Mouse (Mus musculus) midbrain, embryonic 10.5 days (tissue): Measurements from ENCODE around the gene Ranbp3. TPM values are rescaled to one million over a fixed set of nuclear protein-coding genes. Genes with fewer than 3 reads are reported as not detected.
A peak's percentile ranks its signal among the peaks of the same experiment; 100 is the strongest.

Experiments used
- DNase-seq: peaks from one replicate; pipeline ENCODE4 v3.0.0-alpha.2; 2017; ENCODE audit warnings: low spot score
- H3K27ac ChIP-seq: fragments of 300-500 bp; sonication (generic); replicated peaks from 2 replicates; pipeline ENCODE4 v1.5.1; 2016; ENCODE audit warnings: mild to moderate bottlenecking
- H3K27me3 ChIP-seq: fragments of 300-500 bp; sonication (generic); 2 replicates; pipeline ENCODE4 v1.6.1; 2016; ENCODE audit warnings: low read depth, mild to moderate bottlenecking; ENCODE audit not compliant: poor library complexity, severe bottlenecking
- H3K36me3 ChIP-seq: fragments of 300-500 bp; sonication (generic); 2 replicates; pipeline ENCODE4 v1.6.1; 2016; ENCODE audit warnings: mild to moderate bottlenecking, moderate library complexity
- H3K4me1 ChIP-seq: fragments of 300-500 bp; sonication (generic); 2 replicates; pipeline ENCODE4 v1.6.1; 2016
- H3K4me3 ChIP-seq: fragments of 300-500 bp; sonication (generic); 2 replicates; pipeline ENCODE4 v1.5.1; 2016; ENCODE audit warnings: mild to moderate bottlenecking, moderate library complexity
- H3K9me3 ChIP-seq: fragments of 300-500 bp; sonication (generic); replicated peaks from 2 replicates; pipeline ENCODE4 v1.6.1; 2016; ENCODE audit warnings: mild to moderate bottlenecking
- WGBS: fragments of 180-500 bp; shearing (Covaris S2); methylation state at CpG from one replicate; pipeline ENCODE4 v1.1.7; 2016; 5-methylcytosine and 5-hydroxymethylcytosine counted together
- polyA plus RNA-seq: library from polyadenylated mRNA; unstranded; fragments of >200 nt; fragmentation: Nextera tagmentation; extraction: Ambion mirVana; gene quantifications from 2 replicates; pipeline ENCODE4 v1.2.1, GENCODE M21; 2016

Gene Ranbp3
- polyA plus RNA-seq, 1 experiment from 2014 or later, result 145 TPM

DNA sequence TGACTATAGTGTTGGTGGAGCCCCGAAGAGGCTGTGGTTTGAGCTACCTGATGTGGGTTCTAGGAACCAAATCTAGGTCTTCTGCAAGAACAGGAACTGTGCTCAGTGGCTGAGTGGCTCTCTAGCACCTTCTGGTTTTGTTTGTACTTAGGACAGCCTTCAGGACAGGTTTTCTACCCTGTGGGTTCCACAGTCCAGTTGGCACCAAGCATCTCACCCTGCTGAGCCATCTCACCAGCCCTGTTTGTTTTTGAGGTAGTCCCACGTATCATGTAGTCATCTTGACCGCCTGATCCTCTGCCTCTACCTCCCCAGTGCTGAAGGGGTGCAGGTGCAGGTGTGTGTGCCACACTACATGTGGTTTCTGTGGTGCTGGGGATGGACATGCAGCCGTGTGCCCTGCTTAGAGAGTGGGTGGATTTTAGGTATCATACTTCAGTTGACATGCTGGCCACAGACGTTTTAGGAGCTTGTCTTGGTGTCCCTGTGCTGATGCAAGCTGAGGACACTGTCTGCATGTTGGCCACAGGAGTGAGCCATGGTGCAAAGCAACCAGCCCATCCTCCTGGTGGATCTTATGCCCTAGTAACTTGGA, 10.5 kb downstream of the Ranbp3 start:
- Histone ChIP-seq H3K27me3 (no peaks in the 10 kb centered on the region), H3K36me3 (peaks cover 100% of the 10 kb centered on the region), H3K4me1 (no peaks in the 10 kb centered on the region), H3K9me3 (no peaks in the 10 kb centered on the region), H3K27ac (no peak overlapping the region), H3K4me3 (no peak overlapping the region)
- DNase-seq, result no peak
- WGBS, result 88% methylated on average over 5 of the region's 5 CpGs

DNA sequence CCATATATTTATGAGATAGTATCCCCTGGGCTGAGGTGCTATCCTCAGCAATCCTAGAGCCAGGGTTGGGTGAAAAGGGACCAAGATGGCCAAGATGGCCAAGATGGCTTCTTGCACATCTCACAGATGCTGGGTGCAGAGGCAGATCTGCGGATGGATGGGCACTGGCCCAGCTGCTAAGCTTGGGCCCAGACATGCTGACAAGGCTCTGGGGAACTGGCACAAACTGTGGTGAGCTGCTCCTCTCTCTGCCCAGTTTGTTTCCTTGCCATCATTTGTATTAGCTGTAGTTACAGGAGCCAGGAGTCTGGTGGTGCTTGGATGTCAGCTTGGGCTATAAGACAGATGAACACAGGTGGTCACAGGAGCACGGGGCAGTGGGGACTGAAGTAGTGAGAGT, 11.6 kb downstream of the Ranbp3 start:
- Histone ChIP-seq H3K9me3 (no peaks in the 10 kb centered on the region), H3K36me3 (peaks cover 100% of the 10 kb centered on the region), H3K4me3 (no peak overlapping the region), H3K27me3 (no peaks in the 10 kb centered on the region), H3K27ac (no peak overlapping the region), H3K4me1 (no peaks in the 10 kb centered on the region)
- no peak for DNase-seq
- 92% methylated on average over 2 of the region's 2 CpGs for WGBS

DNA sequence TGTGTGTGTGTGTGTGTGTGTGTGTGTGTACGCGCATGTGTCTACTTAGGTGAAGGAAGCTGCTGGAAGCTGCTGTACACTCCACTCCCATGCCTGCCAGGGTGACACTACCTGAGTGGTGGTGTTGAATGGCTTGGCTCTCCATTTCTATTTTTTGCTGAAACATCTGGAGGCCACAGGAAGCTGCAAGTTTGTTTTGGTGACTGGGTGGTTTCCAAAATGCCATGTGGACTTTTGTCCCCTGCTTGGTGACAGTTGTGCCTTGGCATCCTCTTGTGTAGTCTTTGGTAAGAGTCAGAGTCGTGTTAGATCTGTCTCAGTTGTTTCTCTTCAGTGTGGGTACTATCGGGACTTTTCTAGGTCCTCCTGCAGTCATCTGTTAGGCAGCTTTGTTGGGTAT, 13.7 kb downstream of the Ranbp3 start:
- no peak for DNase-seq
- Histone ChIP-seq H3K36me3 (peaks cover 100% of the 10 kb centered on the region), H3K9me3 (no peaks in the 10 kb centered on the region), H3K27ac (no peak overlapping the region), H3K27me3 (no peaks in the 10 kb centered on the region), H3K4me1 (no peaks in the 10 kb centered on the region), H3K4me3 (no peak overlapping the region)
- WGBS, result 91% methylated on average over 4 of the region's 4 CpGs

DNA sequence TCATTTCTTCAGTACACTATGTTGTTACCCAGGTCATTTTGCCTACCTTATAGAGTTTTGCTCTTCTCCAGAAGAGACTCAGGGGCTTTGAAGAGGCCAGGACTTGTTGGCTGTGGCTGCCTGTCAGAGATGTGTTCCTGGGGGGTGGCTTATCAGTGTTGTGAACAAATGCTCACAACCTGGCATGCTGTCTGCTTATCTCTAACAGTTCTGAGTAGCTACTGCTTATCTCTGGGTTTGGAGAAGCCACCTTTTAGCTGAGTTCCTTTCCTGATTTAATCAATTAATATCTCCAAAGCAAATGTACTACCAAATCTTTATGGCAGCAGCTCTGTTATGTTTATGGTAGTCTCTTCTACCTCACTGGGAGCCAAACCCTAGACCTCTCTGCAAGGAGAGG, 15.0 kb downstream of the Ranbp3 start:
- Histone ChIP-seq H3K27ac (no peak overlapping the region), H3K36me3 (peaks cover 100% of the 10 kb centered on the region), H3K4me1 (no peaks in the 10 kb centered on the region), H3K27me3 (no peaks in the 10 kb centered on the region), H3K9me3 (no peaks in the 10 kb centered on the region), H3K4me3 (no peak overlapping the region)
- DNase-seq, result no peak

DNA sequence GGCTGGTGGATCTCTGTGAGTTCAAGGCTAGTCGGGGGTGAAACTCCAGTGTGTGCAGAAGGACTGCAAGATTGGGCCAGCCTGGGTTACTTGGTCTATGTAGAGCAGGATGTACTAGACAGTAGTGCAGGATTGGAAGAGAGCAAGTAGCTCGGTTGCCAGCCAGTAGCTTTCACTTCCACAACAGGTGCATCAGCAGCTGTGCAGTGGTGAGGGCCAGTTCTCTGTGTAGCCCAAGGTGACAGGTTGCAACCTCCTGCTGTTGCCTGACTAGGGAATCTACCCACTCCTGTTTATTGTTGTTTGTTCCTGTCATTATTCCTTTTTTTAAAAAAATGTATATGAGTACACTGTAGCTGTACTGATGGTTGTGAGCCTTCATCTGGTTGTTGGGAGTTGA, 15.6 kb downstream of the Ranbp3 start:
- Histone ChIP-seq H3K9me3 (no peaks in the 10 kb centered on the region), H3K4me1 (no peaks in the 10 kb centered on the region)
- 91% methylated on average over 2 of the region's 2 CpGs for WGBS

DNA sequence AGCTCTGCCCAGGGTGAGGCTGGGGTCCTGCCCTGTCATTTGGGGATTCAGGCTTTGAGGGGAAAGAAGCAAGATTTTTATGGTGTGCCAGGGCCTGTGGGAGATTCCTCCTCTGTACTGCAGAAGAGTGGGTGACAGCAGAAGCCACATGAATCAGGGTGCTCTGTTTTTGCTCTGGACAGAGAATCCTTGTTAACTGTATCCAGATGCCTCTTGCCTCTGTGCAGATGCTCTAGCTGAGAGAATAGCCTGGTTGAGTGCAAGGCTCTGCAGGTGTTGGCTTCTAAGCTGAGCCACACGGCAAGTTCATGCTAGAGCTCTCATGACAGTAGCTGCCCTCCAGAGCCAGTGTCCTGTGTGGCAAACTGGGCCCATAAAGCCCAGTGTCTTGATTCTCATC, 20.3 kb downstream of the Ranbp3 start:
- DNase-seq, result no peak
- 91% methylated on average over 1 of the region's 1 CpGs for WGBS
- Histone ChIP-seq H3K9me3 (no peaks in the 10 kb centered on the region), H3K27me3 (no peaks in the 10 kb centered on the region), H3K36me3 (peaks cover 100% of the 10 kb centered on the region), H3K4me3 (no peak overlapping the region), H3K27ac (no peak overlapping the region), H3K4me1 (no peaks in the 10 kb centered on the region)

More for the DNA sequence above, 15.6 kb downstream of the Ranbp3 start:
- H3K27ac ChIP-seq, result no peak overlapping the region
- H3K27me3 ChIP-seq, result no peaks in the 10 kb centered on the region
- no peak for DNase-seq
- no peak overlapping the region for H3K4me3 ChIP-seq
- peaks cover 100% of the 10 kb centered on the region for H3K36me3 ChIP-seq

DNA sequence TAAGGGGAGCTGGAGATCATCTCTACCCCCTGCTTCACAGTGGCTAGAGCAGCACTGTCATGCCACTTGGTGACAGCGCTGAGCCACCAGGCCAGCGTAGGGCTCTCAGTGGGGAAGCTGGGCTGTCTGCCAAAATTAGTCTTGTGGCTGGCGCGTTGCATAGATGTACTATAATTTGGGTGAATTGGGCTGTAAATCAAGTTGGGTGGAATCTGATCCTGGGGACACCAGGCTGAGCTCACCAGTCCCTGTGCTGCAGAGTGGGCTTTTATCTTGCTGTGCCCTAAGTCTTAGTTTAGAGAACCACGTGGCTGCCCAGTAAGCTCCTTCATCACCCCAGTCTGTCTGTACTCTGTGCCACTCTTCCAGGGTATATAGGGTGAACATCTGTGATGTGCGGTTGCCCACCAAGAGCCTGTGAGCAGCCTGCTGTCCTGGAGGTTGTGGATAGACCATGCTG, 20.8 kb downstream of the Ranbp3 start:
- no peak for DNase-seq
- WGBS, result 93% methylated on average over 6 of the region's 6 CpGs
- Histone ChIP-seq H3K9me3 (no peaks in the 10 kb centered on the region), H3K27me3 (no peaks in the 10 kb centered on the region), H3K36me3 (peaks cover 100% of the 10 kb centered on the region), H3K4me3 (no peak overlapping the region), H3K27ac (no peak overlapping the region), H3K4me1 (no peaks in the 10 kb centered on the region)

DNA sequence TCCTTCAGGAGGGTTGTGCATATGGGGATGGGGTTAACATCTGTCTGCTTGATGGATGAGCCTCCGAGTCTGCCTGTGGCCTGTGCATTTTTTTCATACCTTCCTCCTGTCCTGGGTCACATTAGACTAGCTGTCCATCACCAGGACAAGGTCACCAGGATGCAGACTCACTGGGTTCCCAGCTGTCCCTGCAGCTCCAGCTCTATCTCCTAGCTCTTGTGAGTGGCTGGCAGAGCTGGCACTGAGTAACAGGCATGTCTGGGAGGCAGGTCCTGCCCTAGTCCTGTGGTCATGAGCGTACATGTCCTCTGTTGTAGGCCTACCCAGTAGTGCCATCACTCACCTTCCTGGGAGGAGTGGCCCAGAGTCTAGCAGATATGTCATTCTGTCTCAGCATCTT, 27.4 kb downstream of the Ranbp3 start:
- no peaks in the 10 kb centered on the region for H3K9me3 ChIP-seq
- H3K27me3 ChIP-seq, result no peaks in the 10 kb centered on the region
- no peaks in the 10 kb centered on the region for H3K4me1 ChIP-seq
- H3K36me3 ChIP-seq, result peaks cover 100% of the 10 kb centered on the region
- WGBS, result 91% methylated on average over 2 of the region's 2 CpGs
- no peak overlapping the region for H3K27ac ChIP-seq
- DNase-seq, result no peak
- H3K4me3 ChIP-seq, result no peak overlapping the region

DNA sequence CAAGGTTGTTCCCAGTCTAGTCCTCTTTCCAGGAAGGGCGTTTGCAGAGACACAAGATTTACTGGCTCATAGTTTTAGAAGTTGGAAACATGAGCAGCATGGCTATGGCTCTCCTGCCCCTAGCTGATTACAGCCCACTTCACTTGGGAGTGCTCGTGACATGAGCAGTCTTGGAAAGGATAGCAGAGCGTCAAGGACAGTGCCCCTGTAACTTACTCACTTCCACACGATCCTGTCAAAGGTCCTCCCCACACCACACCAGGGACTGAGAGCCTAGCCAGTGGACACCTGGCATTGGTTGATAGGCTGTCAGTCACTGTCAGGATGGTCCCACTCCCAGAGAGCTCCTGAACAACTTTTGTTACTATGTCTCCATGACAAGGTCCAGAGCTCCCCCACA, 29.9 kb downstream of the Ranbp3 start:
- Histone ChIP-seq H3K27ac (no peak overlapping the region), H3K36me3 (peaks cover 100% of the 10 kb centered on the region)
- WGBS, result 91% methylated on average over 4 of the region's 4 CpGs

DNA sequence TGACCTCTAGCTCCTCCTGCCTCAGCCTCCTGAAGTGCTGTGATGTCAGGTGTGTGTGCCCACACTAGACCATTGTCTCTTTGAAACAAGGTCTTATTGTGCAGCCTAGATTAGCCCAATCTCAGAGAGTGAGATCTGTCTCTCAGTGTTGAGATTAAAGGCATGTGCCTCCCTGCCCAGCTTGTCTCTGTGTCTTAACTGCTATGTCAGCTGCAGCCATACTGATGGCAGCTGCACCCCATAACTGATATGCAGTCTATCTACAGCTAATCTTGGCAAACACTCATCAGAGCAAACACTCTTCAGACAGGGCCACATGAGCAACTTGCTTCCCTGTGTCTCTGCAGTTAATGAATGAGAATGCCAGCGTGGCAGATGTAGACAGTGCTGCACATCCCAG, 33.4 kb downstream of the Ranbp3 start:
- Histone ChIP-seq H3K4me3 (no peak overlapping the region), H3K27ac (no peak overlapping the region), H3K4me1 (no peaks in the 10 kb centered on the region), H3K9me3 (no peaks in the 10 kb centered on the region), H3K27me3 (no peaks in the 10 kb centered on the region), H3K36me3 (peaks cover 100% of the 10 kb centered on the region)
- 96% methylated on average over 1 of the region's 1 CpGs for WGBS
- DNase-seq, result no peak

More for the DNA sequence above, 29.9 kb downstream of the Ranbp3 start:
- Histone ChIP-seq H3K9me3 (no peaks in the 10 kb centered on the region), H3K4me1 (no peaks in the 10 kb centered on the region), H3K27me3 (no peaks in the 10 kb centered on the region), H3K4me3 (no peak overlapping the region)
- DNase-seq, result no peak

DNA sequence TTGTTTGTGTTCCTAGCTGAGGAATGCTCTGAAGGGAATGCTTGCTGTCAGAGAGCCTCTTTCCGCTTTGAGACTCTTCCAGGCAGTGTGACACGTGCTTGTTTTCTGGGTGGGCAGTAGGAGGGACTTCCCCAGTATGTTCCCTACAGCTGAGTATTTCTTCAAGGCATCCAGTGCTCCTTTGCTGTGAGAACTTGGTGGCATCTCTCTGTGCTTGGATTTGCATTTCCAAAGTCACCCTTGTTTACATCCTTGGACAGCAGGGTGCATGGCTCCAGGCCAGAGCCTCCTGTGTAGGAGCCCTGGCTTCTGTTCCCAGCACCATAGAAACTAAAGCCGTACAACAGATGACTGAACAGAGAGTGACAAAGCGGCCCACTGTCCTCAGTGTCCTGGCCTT, 35.6 kb downstream of the Ranbp3 start:
- Histone ChIP-seq H3K4me3 (no peak overlapping the region), H3K36me3 (peaks cover 94% of the 10 kb centered on the region), H3K27me3 (no peaks in the 10 kb centered on the region), H3K9me3 (no peaks in the 10 kb centered on the region), H3K4me1 (no peaks in the 10 kb centered on the region), H3K27ac (no peak overlapping the region)
- DNase-seq, result no peak
- 88% methylated on average over 4 of the region's 4 CpGs for WGBS

DNA sequence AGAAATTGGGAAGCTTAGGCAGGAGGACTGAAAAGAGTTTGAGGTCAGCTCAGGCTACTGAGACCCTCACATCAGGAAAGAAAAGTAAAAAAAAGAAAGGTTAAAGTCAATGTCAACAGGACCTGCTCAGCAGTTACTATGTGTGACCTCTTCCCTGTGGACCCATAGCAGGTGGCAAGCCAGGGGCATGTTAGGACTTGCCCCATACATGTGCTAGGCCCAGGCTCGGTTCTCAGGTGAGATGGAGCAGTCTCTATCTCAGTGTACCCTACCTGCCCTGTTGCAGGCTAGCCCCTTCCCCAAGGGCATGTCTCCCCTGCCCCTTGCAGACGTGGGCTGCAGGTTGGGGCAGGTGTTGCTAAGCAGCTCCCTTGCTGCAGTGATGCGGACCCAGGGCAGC, 36.6 kb downstream of the Ranbp3 start:
- H3K36me3 ChIP-seq, result peaks cover 84% of the 10 kb centered on the region
- H3K27me3 ChIP-seq, result no peaks in the 10 kb centered on the region
- H3K9me3 ChIP-seq, result no peaks in the 10 kb centered on the region
- no peaks in the 10 kb centered on the region for H3K4me1 ChIP-seq
- WGBS, result 89% methylated on average over 3 of the region's 3 CpGs
- no peak overlapping the region for H3K27ac ChIP-seq
- no peak for DNase-seq
- H3K4me3 ChIP-seq, result no peak overlapping the region

DNA sequence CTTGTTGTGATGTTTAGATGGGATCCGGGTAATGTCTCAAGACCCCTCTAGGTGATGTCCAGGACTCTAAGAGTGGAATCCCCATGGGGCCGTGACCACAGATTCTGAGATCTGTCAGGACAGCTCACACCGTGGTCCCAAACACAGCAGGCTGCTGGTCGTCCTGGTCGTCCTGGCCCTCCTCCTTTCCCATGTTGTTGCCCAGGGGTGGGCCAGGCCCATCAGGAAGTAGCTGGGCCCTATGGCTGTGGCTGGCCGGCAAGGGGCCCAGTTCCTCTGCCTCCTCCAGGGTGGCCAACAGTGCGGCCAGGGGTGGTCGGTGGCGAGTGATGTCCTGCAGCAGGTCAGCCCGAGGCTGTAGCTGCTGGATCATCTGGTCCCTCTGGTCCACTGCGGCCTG, 42.3 kb downstream of the Ranbp3 start:
- Histone ChIP-seq H3K4me1 (peaks cover 41% of the 10 kb centered on the region), H3K9me3 (no peaks in the 10 kb centered on the region), H3K27ac (no peak overlapping the region), H3K27me3 (no peaks in the 10 kb centered on the region), H3K36me3 (peaks cover 30% of the 10 kb centered on the region), H3K4me3 (peak overlapping the region; percentile 88)
- no peak for DNase-seq
- 64% methylated on average over 11 of the region's 11 CpGs for WGBS
